Mouse (Mus musculus) left cerebral cortex, postnatal 14 days (tissue): Measurements from ENCODE around the gene Tmem53. TPM values are rescaled to one million over a fixed set of nuclear protein-coding genes. Genes with fewer than 3 reads are reported as not detected.
"Not testable (repeated sequence)": the region's sequence is repeated elsewhere in the genome, so short reads cannot be mapped to it uniquely, and the experiment has no call there.

Source experiments
- DNase-seq, 2 experiments: peaks; one replicate each; pipeline ENCODE4 v3.0.0; 2021 to 2022; ENCODE audit warnings: low spot score in 2 of 2, mixed read lengths in 1 of 2
- intact Hi-C: fragments of 180-260 bp; cut with DNase I; formaldehyde crosslinking; loops from one replicate; pipeline ENCODE4 v1.15.1; 2025
- total RNA-seq, 2 experiments: library from RNA; stranded (reverse); gene quantifications; 2 replicates each; pipeline ENCODE4 v1.2.3; 2021

Tmem53 gene
- total RNA-seq, 2 experiments from 2014 or later = 2.3 to 3.6 TPM

DNA sequence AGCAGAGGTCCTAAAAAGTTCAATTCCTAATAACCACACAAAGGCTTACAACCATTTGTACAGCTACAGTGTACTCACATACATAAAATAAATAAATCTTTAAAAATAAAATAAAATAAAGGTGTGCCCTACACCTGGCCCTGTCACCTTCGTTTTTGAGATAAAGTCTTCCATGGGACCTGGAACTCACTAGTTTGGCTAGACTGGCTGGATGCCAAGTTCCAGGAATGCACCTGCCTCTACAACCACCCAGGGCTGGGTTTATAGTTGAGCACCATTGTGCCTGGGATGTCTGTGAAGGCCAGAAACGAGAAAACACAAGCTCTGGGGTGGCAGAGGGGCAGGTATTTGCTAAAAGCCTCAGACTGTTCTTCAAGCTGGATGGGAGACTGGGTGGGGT lies 12.6 kb upstream of the Tmem53 start:
- no peak for DNase-seq
- intact Hi-C loops = no loop called here

GRCm38 (mm10) chr4:117240867-117241266 lies 10.9 kb upstream of the Tmem53 start:
- intact Hi-C loops = no loop called here
- no peak for DNase-seq

DNA sequence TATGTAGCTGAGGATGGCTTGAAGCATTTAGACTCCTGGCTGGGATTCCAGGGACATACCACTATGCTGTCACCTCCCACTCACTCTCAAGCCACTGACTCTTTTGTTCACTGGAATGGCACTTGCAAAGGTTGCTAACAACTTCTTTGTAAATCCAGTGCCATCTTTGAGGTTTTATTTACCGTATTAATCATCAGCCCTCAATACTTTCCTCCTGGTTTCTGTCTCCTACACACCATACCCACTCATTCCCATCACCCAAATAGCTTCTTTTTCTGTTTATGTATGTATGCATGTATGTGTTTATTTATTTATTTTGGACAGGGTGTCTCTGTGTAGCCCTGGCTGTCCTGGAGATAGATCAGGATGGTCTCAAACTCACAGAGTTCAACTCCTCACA lies 769 bp upstream of the Tmem53 start:
- intact Hi-C loops = no loop called here
- no peak for DNase-seq

DNA sequence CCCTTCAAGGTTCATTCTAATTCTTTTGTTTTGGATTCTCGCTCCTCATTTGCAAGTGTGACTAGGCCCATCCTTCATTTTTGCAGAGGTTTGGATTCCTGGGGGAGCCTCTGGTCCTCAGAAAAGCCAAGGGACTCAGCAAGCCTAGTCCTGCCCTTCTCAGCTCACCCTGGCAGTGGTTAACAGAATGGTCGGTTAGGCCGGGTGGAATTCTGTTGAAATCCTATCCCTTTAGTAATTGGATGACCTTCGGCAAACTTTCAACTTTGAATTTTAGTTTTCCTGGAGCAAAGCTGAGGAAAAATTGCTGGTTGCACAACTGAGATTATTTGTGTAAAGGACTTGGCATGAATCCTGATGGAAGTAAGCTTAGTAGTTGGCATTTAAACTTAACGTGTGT lies 600 bp downstream of the Tmem53 start:
- no peak for DNase-seq
- intact Hi-C loops = no loop called here

GRCm38 (mm10) chr4:117252755-117253154 lies 1.0 kb downstream of the Tmem53 start:
- intact Hi-C loops = no loop called here
- no peak for DNase-seq

GRCm38 (mm10) chr4:117253218-117254016 lies 1.7 kb downstream of the Tmem53 start:
- intact Hi-C loops = no loop called here
- DNase-seq = no peak

GRCm38 (mm10) chr4:117254017-117254627 lies 2.4 kb downstream of the Tmem53 start:
- DNase-seq = no peak
- intact Hi-C loops = no loop called here

GRCm38 (mm10) chr4:117254672-117255071 lies 2.9 kb downstream of the Tmem53 start:
- intact Hi-C loops = no loop called here
- DNase-seq = no peak

GRCm38 (mm10) chr4:117259909-117260308 lies 8.2 kb downstream of the Tmem53 start:
- intact Hi-C loops, DNase-seq: not testable (repeated sequence)

DNA sequence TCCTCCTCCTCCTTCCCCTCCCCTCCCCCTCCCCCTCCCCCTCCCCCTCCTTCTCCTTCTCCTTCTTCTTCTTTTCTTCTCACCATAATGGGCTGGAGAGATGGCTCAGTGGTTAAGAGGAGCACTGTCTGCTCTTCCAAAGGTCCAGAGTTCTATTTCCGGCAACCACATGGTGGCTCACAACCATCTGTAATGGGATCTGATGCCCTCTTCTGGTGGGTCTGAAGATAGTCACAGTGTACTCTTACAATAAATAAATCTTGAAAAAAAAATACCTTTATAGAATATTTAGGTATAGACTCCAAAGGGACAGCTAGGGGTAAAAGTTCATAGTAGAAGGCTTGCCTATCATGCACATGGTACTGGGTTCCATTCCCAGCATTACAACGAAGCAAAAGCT lies 9.5 kb downstream of the Tmem53 start:
- DNase-seq = no peak

GRCm38 (mm10) chr4:117262101-117262913 lies 10.6 kb downstream of the Tmem53 start:
- intact Hi-C loops = no loop called here

More for the DNA sequence above, 9.5 kb downstream of the Tmem53 start:
- intact Hi-C loops = no loop called here

DNA sequence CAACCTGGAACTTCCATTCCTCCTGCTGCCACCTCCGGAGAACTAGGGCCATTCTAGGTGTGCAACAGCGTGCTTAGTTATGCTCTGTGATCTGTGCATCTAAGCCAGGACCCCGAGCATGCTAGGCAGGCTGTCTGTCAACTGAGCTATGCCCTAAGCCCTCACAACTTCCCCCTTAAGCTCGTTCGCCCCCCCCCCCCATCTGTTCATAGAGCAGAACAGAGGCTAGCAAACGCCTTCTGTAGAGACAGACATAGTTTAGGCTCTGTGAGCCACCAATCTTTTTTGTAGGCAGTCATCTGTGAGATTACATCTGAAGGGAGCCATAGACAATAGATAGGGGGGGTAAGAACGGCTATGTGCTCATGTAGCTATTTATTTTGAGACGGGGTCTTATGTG lies 11.2 kb downstream of the Tmem53 start:
- DNase-seq = no peak
- intact Hi-C loops = no loop called here

More at GRCm38 (mm10) chr4:117262101-117262913, 10.6 kb downstream of the Tmem53 start:
- no peak for DNase-seq

DNA sequence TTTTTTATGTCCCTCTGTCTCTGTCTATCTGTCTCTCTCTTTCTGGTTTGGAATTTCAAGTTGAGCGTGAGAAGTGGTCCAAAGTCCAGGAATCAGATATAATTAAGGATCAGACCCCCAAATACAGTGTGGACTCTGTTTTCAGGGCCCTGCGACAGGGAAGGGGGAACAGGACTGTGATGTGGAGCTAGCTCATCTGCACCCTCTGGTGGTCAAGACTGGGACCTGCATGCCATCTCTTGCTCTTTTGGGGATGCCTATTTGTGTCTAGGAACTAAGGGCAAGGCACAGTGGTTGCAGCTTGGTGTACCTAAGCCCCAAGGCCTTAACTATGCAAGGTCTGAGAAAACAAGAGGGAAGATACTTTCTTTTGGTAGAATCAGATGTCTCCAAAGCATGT lies 15.5 kb downstream of the Tmem53 start:
- peak; percentile 84 to 90 for DNase-seq
- intact Hi-C loops = no loop called here

DNA sequence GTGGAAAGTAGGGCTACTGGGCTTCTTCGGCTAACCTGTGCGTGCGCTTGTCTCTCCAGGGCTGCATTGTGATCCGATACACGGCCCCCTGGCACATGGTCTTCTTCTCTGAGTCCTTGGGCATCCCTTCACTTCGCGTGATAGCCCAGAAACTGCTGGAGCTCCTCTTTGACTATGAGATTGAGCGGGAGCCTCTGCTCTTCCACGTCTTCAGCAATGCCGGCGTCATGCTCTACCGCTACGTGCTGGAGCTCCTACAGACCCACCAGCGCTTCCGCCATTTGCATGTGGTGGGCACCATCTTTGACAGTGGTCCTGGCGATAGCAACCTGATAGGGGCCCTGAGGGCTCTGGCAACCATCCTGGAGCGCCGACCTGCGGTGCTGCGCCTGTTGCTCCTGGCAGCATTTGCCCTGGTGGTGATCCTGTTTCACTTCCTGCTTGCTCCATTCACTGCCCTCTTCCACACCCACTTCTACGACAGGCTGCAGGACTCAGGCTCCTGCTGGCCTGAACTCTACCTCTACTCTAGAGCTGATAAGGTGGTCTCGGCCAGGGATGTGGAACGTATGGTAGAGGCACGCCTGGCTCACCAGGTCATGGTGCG lies 16.2 kb downstream of the Tmem53 start:
- DNase-seq = no peak
- intact Hi-C loops = no loop called here

GRCm38 (mm10) chr4:117270278-117270677 lies 18.5 kb downstream of the Tmem53 start:
- peak; percentile 81 to 84 for DNase-seq
- intact Hi-C loops = loop anchor here (2.0 to 10.0 kb wide), 2 partner anchors 407 to 505 kb away; no protein-coding TSS in a partner anchor

DNA sequence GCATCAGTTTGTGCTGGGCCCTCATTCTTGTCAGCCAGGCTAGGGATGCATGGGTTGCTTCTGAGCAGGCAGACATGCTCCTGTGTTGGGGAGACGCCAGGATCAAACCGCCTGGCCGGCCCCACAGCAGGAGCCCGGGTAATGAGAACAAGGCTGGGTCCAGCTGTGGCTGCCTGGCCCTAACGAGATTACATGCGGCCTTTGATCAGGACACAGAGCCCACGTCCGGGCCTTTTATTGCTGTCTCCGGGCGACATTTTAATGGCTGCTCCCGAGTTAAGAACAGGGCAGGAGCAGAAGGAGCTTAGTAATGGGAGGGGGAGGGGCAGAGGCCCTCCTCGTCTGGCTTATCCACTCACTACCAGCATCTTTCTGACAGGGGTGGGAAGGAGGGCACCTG lies 20.7 kb downstream of the Tmem53 start:
- no peak for DNase-seq
- intact Hi-C loops = loop anchor here (10.0 kb wide), 1 partner anchor 502 kb away; no protein-coding TSS in a partner anchor

DNA sequence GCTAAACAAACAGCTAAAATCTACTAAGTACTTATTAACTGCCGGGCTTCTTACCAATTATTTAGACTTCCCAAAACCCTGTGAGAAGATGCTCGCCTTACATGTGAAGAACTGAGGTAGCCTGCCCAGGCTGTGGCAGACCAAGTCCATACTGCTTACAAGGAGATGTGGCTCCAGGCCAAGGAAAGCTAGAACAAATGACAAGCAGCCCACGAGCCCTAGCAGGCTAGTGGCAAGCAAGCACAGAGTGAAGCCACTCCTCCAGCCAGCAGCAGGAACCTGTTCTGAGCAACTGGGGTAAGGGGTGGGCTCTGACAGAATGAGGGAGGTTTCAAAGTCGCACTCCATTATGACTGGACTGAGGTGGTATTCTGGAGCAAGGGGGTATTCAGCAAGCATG lies 23.0 kb downstream of the Tmem53 start:
- DNase-seq = no peak
- intact Hi-C loops = loop anchor here (10.0 kb wide), 1 partner anchor 500 kb away; no protein-coding TSS in a partner anchor

GRCm38 (mm10) chr4:117276281-117276711 lies 24.5 kb downstream of the Tmem53 start:
- intact Hi-C loops = loop anchor here (10.0 kb wide), 1 partner anchor 499 kb away; no protein-coding TSS in a partner anchor
- DNase-seq = no peak

- DNase-seq = no peak
- intact Hi-C loops = loop anchor here (10.0 kb wide), 1 partner anchor 498 kb away; no protein-coding TSS in a partner anchor
These were observed 25.3 kb downstream of the Tmem53 start for GRCm38 (mm10) chr4:117277021-117277420.
